Mouse (Mus musculus): ENCODE results near the gene Gm21488. TPM values are rescaled to one million over a fixed set of nuclear protein-coding genes. Genes with fewer than 3 reads are reported as not detected.

The Gm21488 gene
- not detected for polyA plus RNA-seq (2012; fragmentation: generic; extraction: Trizol)

GRCm38 (mm10) chrY:27521820-27522219 is at the start of gene Gm21488:
Gm21488 (minus strand) TSS chrY:27521920.

